Mouse (Mus musculus): ENCODE results near the gene Emc8. TPM values are rescaled to one million over a fixed set of nuclear protein-coding genes. Genes with fewer than 3 reads are reported as not detected.

Gene Emc8
- 168 and 183 TPM in 2 replicates for polyA plus RNA-seq (2016; fragmentation: Nextera tagmentation; extraction: Ambion mirVana)

GRCm38 (mm10) chr8:120668374-120668905 lies at the start of gene Emc8:
Emc8 (minus strand) TSS chr8:120668573.
- no peaks in the 10 kb centered on the region for H3K9me3 ChIP-seq (replicated peaks)
- H3K9ac ChIP-seq, result peak within 1 kb of the TSS; percentile 99
- peak within 1 kb of the TSS; percentile 80 for H3K4me2 ChIP-seq
- H3K4me3 ChIP-seq, result peak within 1 kb of the TSS; percentile 85
- H3K27me3 ChIP-seq (replicated peaks), result no peaks in the 10 kb centered on the region
- peak within 1 kb of the TSS; percentile 88 for H3K27ac ChIP-seq (ENCODE audit: poor library complexity, severe bottlenecking)
- peaks cover 47% of the 10 kb centered on the region for H3K4me1 ChIP-seq (replicated peaks)
- under 1% methylated on average over 51 of the region's 51 CpGs for WGBS
- H3K36me3 ChIP-seq, result peaks cover 38% of the 10 kb centered on the region
- peak; percentile 52 for ATAC-seq (ENCODE audit: insufficient number of reproducible peaks, low FRiP score)

- Histone ChIP-seq H3K36me3 (no peaks in the 10 kb centered on the region), H3K27me3 (replicated peaks) (peaks cover 5% of the 10 kb centered on the region; the same call in 1 of the 2 replicates), H3K4me3 (no peak overlapping the region), H3K4me1 (replicated peaks) (peaks cover 7% of the 10 kb centered on the region), H3K9ac (no peak overlapping the region), H3K27ac (ENCODE audit: poor library complexity, severe bottlenecking) (no peak overlapping the region), H3K9me3 (replicated peaks) (0 out of 2 replicates have a peak, but pooled peaks cover 2% of the 10 kb centered on the region), H3K4me2 (no peak overlapping the region)
- ATAC-seq (ENCODE audit: insufficient number of reproducible peaks, low FRiP score), result no peak
- 68% methylated on average over 15 of the region's 15 CpGs for WGBS
These were observed 47.8 kb upstream of the Emc8 start for GRCm38 (mm10) chr8:120715996-120716680.

- no peak overlapping the region for H3K4me2 ChIP-seq
- peaks cover 7% of the 10 kb centered on the region for H3K4me1 ChIP-seq (replicated peaks)
- WGBS, result 71% methylated on average over 6 of the region's 6 CpGs
- no peaks in the 10 kb centered on the region for H3K9me3 ChIP-seq (replicated peaks)
- no peaks in the 10 kb centered on the region for H3K36me3 ChIP-seq
- peaks cover 5% of the 10 kb centered on the region; the same call in 1 of the 2 replicates for H3K27me3 ChIP-seq (replicated peaks)
- H3K4me3 ChIP-seq, result no peak overlapping the region
- no peak overlapping the region for H3K9ac ChIP-seq
- H3K27ac ChIP-seq (ENCODE audit: poor library complexity, severe bottlenecking), result 0 out of 2 replicates have a peak overlapping the region, but pooled peaks have one; percentile 11
- ATAC-seq (ENCODE audit: insufficient number of reproducible peaks, low FRiP score), result no peak
These were observed 46.8 kb upstream of the Emc8 start for GRCm38 (mm10) chr8:120715200-120715599.

- WGBS, result 68% methylated on average over 10 of the region's 10 CpGs
- H3K36me3 ChIP-seq, result no peaks in the 10 kb centered on the region
- no peaks in the 10 kb centered on the region for H3K9me3 ChIP-seq (replicated peaks)
- ATAC-seq (ENCODE audit: insufficient number of reproducible peaks, low FRiP score), result no peak
- H3K27me3 ChIP-seq (replicated peaks), result peaks cover 10% of the 10 kb centered on the region; the same call in 1 of the 2 replicates
- no peak overlapping the region for H3K27ac ChIP-seq (ENCODE audit: poor library complexity, severe bottlenecking)
- H3K9ac ChIP-seq, result no peak overlapping the region
- no peaks in the 10 kb centered on the region; the same call in 1 of the 2 replicates for H3K4me1 ChIP-seq (replicated peaks)
- H3K4me3 ChIP-seq, result no peak overlapping the region
- no peak overlapping the region for H3K4me2 ChIP-seq
These were observed 40.8 kb upstream of the Emc8 start for GRCm38 (mm10) chr8:120709176-120709575.

GRCm38 (mm10) chr8:120706193-120706592 lies 37.8 kb upstream of the Emc8 start:
- WGBS, result 89% methylated on average over 3 of the region's 3 CpGs
- no peak overlapping the region for H3K4me3 ChIP-seq
- ATAC-seq (ENCODE audit: insufficient number of reproducible peaks, low FRiP score), result no peak
- H3K9ac ChIP-seq, result no peak overlapping the region
- H3K9me3 ChIP-seq (replicated peaks), result no peaks in the 10 kb centered on the region
- H3K27me3 ChIP-seq (replicated peaks), result peaks cover 19% of the 10 kb centered on the region
- no peak overlapping the region for H3K4me2 ChIP-seq
- no peak overlapping the region for H3K27ac ChIP-seq (ENCODE audit: poor library complexity, severe bottlenecking)
- H3K36me3 ChIP-seq, result no peaks in the 10 kb centered on the region
- no peaks in the 10 kb centered on the region; the same call in 1 of the 2 replicates for H3K4me1 ChIP-seq (replicated peaks)

- Histone ChIP-seq H3K4me3 (no peak overlapping the region), H3K9me3 (replicated peaks) (no peaks in the 10 kb centered on the region), H3K4me2 (no peak overlapping the region), H3K27me3 (replicated peaks) (peaks cover 19% of the 10 kb centered on the region), H3K4me1 (replicated peaks) (no peaks in the 10 kb centered on the region; the same call in 1 of the 2 replicates), H3K36me3 (no peaks in the 10 kb centered on the region), H3K27ac (ENCODE audit: poor library complexity, severe bottlenecking) (no peak overlapping the region), H3K9ac (no peak overlapping the region)
- WGBS, result 77% methylated on average over 15 of the region's 15 CpGs
- ATAC-seq (ENCODE audit: insufficient number of reproducible peaks, low FRiP score), result no peak
These were observed 36.8 kb upstream of the Emc8 start for GRCm38 (mm10) chr8:120705163-120705562.

- peaks cover 19% of the 10 kb centered on the region for H3K27me3 ChIP-seq (replicated peaks)
- H3K27ac ChIP-seq (ENCODE audit: poor library complexity, severe bottlenecking), result no peak overlapping the region
- 77% methylated on average over 9 of the region's 9 CpGs for WGBS
- no peaks in the 10 kb centered on the region for H3K9me3 ChIP-seq (replicated peaks)
- H3K36me3 ChIP-seq, result no peaks in the 10 kb centered on the region
- no peak overlapping the region for H3K4me3 ChIP-seq
- H3K9ac ChIP-seq, result no peak overlapping the region
- no peak for ATAC-seq (ENCODE audit: insufficient number of reproducible peaks, low FRiP score)
- no peak overlapping the region for H3K4me2 ChIP-seq
- no peaks in the 10 kb centered on the region; the same call in 1 of the 2 replicates for H3K4me1 ChIP-seq (replicated peaks)
These were observed 35.8 kb upstream of the Emc8 start for GRCm38 (mm10) chr8:120704203-120704602.

- H3K27ac ChIP-seq (ENCODE audit: poor library complexity, severe bottlenecking), result no peak overlapping the region
- H3K9me3 ChIP-seq (replicated peaks), result peaks cover 3% of the 10 kb centered on the region; the same call in 1 of the 2 replicates
- H3K4me1 ChIP-seq (replicated peaks), result peaks cover 5% of the 10 kb centered on the region
- H3K27me3 ChIP-seq (replicated peaks), result peaks cover 19% of the 10 kb centered on the region
- no peak overlapping the region for H3K4me3 ChIP-seq
- no peak for ATAC-seq (ENCODE audit: insufficient number of reproducible peaks, low FRiP score)
- H3K36me3 ChIP-seq, result no peaks in the 10 kb centered on the region
- H3K9ac ChIP-seq, result no peak overlapping the region
- H3K4me2 ChIP-seq, result no peak overlapping the region
- WGBS, result 49% methylated on average over 19 of the region's 19 CpGs
These were observed 33.5 kb upstream of the Emc8 start for GRCm38 (mm10) chr8:120701758-120702465.

- peaks cover 3% of the 10 kb centered on the region; the same call in 1 of the 2 replicates for H3K9me3 ChIP-seq (replicated peaks)
- no peak overlapping the region for H3K27ac ChIP-seq (ENCODE audit: poor library complexity, severe bottlenecking)
- H3K4me3 ChIP-seq, result no peak overlapping the region
- ATAC-seq (ENCODE audit: insufficient number of reproducible peaks, low FRiP score), result no peak
- H3K9ac ChIP-seq, result no peak overlapping the region
- peaks cover 20% of the 10 kb centered on the region for H3K27me3 ChIP-seq (replicated peaks)
- H3K36me3 ChIP-seq, result no peaks in the 10 kb centered on the region
- no peak overlapping the region for H3K4me2 ChIP-seq
- H3K4me1 ChIP-seq (replicated peaks), result peaks cover 17% of the 10 kb centered on the region
- WGBS, result 69% methylated on average over 4 of the region's 4 CpGs
These were observed 31.7 kb upstream of the Emc8 start for GRCm38 (mm10) chr8:120700053-120700452.

- H3K9ac ChIP-seq, result no peak overlapping the region
- peaks cover 17% of the 10 kb centered on the region for H3K27me3 ChIP-seq (replicated peaks)
- H3K4me2 ChIP-seq, result no peak overlapping the region
- no peak overlapping the region for H3K27ac ChIP-seq (ENCODE audit: poor library complexity, severe bottlenecking)
- 43% methylated on average over 2 of the region's 2 CpGs for WGBS
- no peaks in the 10 kb centered on the region for H3K36me3 ChIP-seq
- peaks cover 3% of the 10 kb centered on the region; the same call in 1 of the 2 replicates for H3K9me3 ChIP-seq (replicated peaks)
- no peak for ATAC-seq (ENCODE audit: insufficient number of reproducible peaks, low FRiP score)
- peaks cover 20% of the 10 kb centered on the region for H3K4me1 ChIP-seq (replicated peaks)
- no peak overlapping the region for H3K4me3 ChIP-seq
These were observed 31.2 kb upstream of the Emc8 start for GRCm38 (mm10) chr8:120699565-120699964.

GRCm38 (mm10) chr8:120699079-120699478 lies 30.7 kb upstream of the Emc8 start:
- no peaks in the 10 kb centered on the region for H3K36me3 ChIP-seq
- no peak overlapping the region for H3K4me2 ChIP-seq
- H3K9ac ChIP-seq, result no peak overlapping the region
- H3K4me1 ChIP-seq (replicated peaks), result peaks cover 25% of the 10 kb centered on the region
- H3K4me3 ChIP-seq, result no peak overlapping the region
- H3K27ac ChIP-seq (ENCODE audit: poor library complexity, severe bottlenecking), result no peak overlapping the region
- 65% methylated on average over 6 of the region's 6 CpGs for WGBS
- H3K9me3 ChIP-seq (replicated peaks), result peaks cover 3% of the 10 kb centered on the region; the same call in 1 of the 2 replicates
- peaks cover 15% of the 10 kb centered on the region for H3K27me3 ChIP-seq (replicated peaks)
- no peak for ATAC-seq (ENCODE audit: insufficient number of reproducible peaks, low FRiP score)
